ENCODE assay signal across 8 mouse cellular contexts in genomic region chr4:123527607-123528010, GRCm38 (mm10).
DNase-seq lines count a peak whose midpoint lies in the region; ATAC-seq and TF ChIP-seq lines count a peak whose summit lies in the region.

No protein-coding gene starts in this region.

- peak overlapping the region; percentile 65 for H3K4me2 ChIP-seq in heart, embryonic 13.5 days
- H3K4me2 ChIP-seq in lung, embryonic 16.5 days (ENCODE audit: low read depth, low read length), result peak overlapping the region; percentile 59

- peaks cover 52% of the 10 kb centered on the region for H3K4me1 ChIP-seq in embryonic facial prominence, embryonic 10.5 days
- peaks cover 67% of the 10 kb centered on the region for H3K4me1 ChIP-seq in heart, embryonic 13.5 days
- H3K4me1 ChIP-seq in lung, embryonic 16.5 days (replicated peaks; ENCODE audit: control insufficient read depth, insufficient read depth, low read length), result peaks cover 23% of the 10 kb centered on the region

- intact Hi-C loops in gastrocnemius, adult 2 months (cut with DNase I), result loop anchor here (2.0 kb wide), 1 partner anchor 311 kb away; no protein-coding TSS in a partner anchor
- intact Hi-C loops in gastrocnemius, postnatal 36 days (cut with DNase I), result loop anchor here (10.0 kb wide), 1 partner anchor 223 kb away; no protein-coding TSS in a partner anchor

- 0 out of 2 replicates have a peak, but pooled peaks cover 6% of the 10 kb centered on the region for H3K36me3 ChIP-seq in embryonic facial prominence, embryonic 10.5 days (replicated peaks)
- peaks cover 18% of the 10 kb centered on the region for H3K36me3 ChIP-seq in heart, embryonic 13.5 days
- no peaks in the 10 kb centered on the region for H3K36me3 ChIP-seq in lung, embryonic 16.5 days (ENCODE audit: control insufficient read depth, insufficient read depth, low read length)

- no peaks in the 10 kb centered on the region for H3K9me3 ChIP-seq in embryonic facial prominence, embryonic 10.5 days
- no peaks in the 10 kb centered on the region for H3K9me3 ChIP-seq in heart, embryonic 13.5 days
- H3K9me3 ChIP-seq in lung, embryonic 16.5 days (ENCODE audit: control insufficient read depth, low read length), result no peaks in the 10 kb centered on the region

- no peak for TF ChIP-seq CTCF in gastrocnemius, adult 2 months (IDR thresholded peaks at IDR 0.05)

- ATAC-seq in heart, embryonic 13.5 days (ENCODE audit: extremely low read depth, insufficient number of reproducible peaks, low FRiP score, low TSS enrichment), result no peak
- peak; percentile 70 for ATAC-seq in lung, embryonic 16.5 days (ENCODE audit: low read depth)
- ATAC-seq in erythroblast, adult 5-6 weeks (replicated peaks; ENCODE audit: low FRiP score, poor library complexity, severe bottlenecking), result no peak

- peak overlapping the region; percentile 66 for H3K9ac ChIP-seq in heart, embryonic 13.5 days
- peak overlapping the region; percentile 34 for H3K9ac ChIP-seq in lung, embryonic 16.5 days (ENCODE audit: low read length)

- H3K4me3 ChIP-seq in gastrocnemius, adult 2 months, result peak overlapping the region; percentile 52
- H3K4me3 ChIP-seq in embryonic facial prominence, embryonic 10.5 days, result peak overlapping the region; percentile 46
- H3K4me3 ChIP-seq in heart, embryonic 13.5 days, result peak overlapping the region; percentile 30
- H3K4me3 ChIP-seq in lung, embryonic 16.5 days (ENCODE audit: low read length), result peak overlapping the region; percentile 36

- H3K27ac ChIP-seq in gastrocnemius, adult 2 months, result peak overlapping the region; percentile 67
- peak overlapping the region; percentile 73 for H3K27ac ChIP-seq in embryonic facial prominence, embryonic 10.5 days (replicated peaks)
- peak overlapping the region; percentile 44 for H3K27ac ChIP-seq in heart, embryonic 13.5 days (replicated peaks)
- H3K27ac ChIP-seq in lung, embryonic 16.5 days (ENCODE audit: low read length), result peak overlapping the region; percentile 67

- 4% methylated on average over 8 of the region's 8 CpGs for WGBS in embryonic facial prominence, embryonic 10.5 days
- WGBS in heart, embryonic 13.5 days, result 13% methylated on average over 8 of the region's 8 CpGs
- 7% methylated on average over 8 of the region's 8 CpGs for WGBS in lung, embryonic 16.5 days

- DNase-seq in gastrocnemius, adult 2 months, result peak; percentile 32
- no peak for DNase-seq in gastrocnemius, postnatal 36 days
- peak; percentile 49 for DNase-seq in embryonic facial prominence, embryonic 10.5 days (ENCODE audit: low spot score)
- DNase-seq in layer of hippocampus, postnatal 14 days (ENCODE audit: low spot score in 2 of 2), result peak; percentile 31 to 56
- DNase-seq in right cerebral cortex, postnatal 10 days (ENCODE audit: low spot score in 2 of 2), result peak; percentile 57 to 73

- H3K27me3 ChIP-seq in embryonic facial prominence, embryonic 10.5 days (replicated peaks; ENCODE audit: low read depth, poor library complexity, severe bottlenecking), result no peaks in the 10 kb centered on the region
- H3K27me3 ChIP-seq in heart, embryonic 13.5 days (replicated peaks), result no peaks in the 10 kb centered on the region
- H3K27me3 ChIP-seq in lung, embryonic 16.5 days (ENCODE audit: control insufficient read depth, insufficient read depth, low read depth, low read length), result no peaks in the 10 kb centered on the region

Comparison
In these comparisons a context has a peak if more than half of its experiments do, and no peak if none do; other contexts are left out.
1. DNase-seq: peak in gastrocnemius, adult 2 months (single experiment), embryonic facial prominence, embryonic 10.5 days (single experiment), layer of hippocampus, postnatal 14 days (2 of 2) and right cerebral cortex, postnatal 10 days (2 of 2); none in gastrocnemius, postnatal 36 days (0 of 2).
2. Peak in every context shown above with its lines, with median percentiles within 50 percentile points of each other: H3K27ac ChIP-seq and H3K4me3 ChIP-seq.